Mouse (Mus musculus): ENCODE measurements around the gene Hfe.

GRCm38 (mm10) chr13:23693856-23694440 is 16.7 kb downstream of the Hfe start:
- TF ChIP-seq CTCF (conservative IDR thresholded peaks at IDR 0.05; ENCODE audit: low read length) (no peak), POU5F1 (IDR thresholded peaks at IDR 0.05; ENCODE audit: borderline replicate concordance, low read length) (no peak), NANOG (IDR thresholded peaks at IDR 0.05; ENCODE audit: borderline replicate concordance, low read length) (no peak)
